Mouse (Mus musculus): ENCODE results near the gene Myf5.

The Myf5 gene

DNA sequence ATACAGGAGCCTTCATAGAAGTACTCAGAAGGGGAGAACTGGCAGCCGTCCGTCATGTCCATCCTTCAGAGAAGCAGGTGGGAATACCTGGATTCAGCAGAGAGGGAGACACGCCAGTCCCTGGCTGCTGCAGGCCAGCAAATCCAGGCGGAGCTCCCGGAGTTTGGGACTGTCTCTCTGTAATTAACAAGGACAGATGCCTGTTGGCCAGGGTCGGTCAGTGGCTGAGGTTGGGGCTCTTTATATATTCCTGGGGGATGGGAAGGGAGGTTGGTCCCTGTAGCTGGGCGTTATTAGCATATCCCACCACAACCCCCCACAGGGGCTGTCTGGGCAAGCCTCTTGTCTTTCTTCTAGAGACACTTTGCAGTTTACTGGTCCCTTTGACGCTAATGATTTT, at the start of gene Myf5:
Myf5 (minus strand) TSS at position 265 of the 400 bp plus-strand sequence.
- no peak for DNase-seq (ENCODE audit: low read depth)

GRCm38 (mm10) chr10:107528758-107529157, 42.8 kb upstream of the Myf5 start:
- DNase-seq (ENCODE audit: low read depth) = no peak

- no peak for DNase-seq (ENCODE audit: low read depth)
Observed at GRCm38 (mm10) chr10:107519216-107519615, 33.3 kb upstream of the Myf5 start.

GRCm38 (mm10) chr10:107516641-107517040, 30.7 kb upstream of the Myf5 start:
- no peak for DNase-seq (ENCODE audit: low read depth)

- DNase-seq (ENCODE audit: low read depth) = no peak
Observed at GRCm38 (mm10) chr10:107514735-107515134, 28.8 kb upstream of the Myf5 start.

DNA sequence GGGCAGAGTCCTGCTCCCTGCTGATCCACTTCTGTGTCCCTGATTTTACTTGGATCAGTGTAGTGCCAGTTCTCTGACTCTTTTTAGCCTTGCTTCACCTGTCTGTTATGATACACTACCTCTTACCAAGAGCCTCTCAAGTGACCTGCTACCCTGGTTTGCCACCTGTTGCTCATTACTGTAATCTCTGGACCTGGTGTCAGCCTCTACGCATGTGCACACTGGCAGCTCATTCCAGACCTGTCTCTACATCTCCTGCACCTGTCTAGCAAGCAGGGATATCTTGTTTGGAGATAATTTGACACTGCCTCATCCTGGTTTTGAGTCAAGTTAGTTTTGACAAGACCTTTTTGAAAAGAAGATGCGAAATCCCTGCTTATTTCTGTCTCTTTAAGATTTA, 20.5 kb upstream of the Myf5 start:
- no peak for DNase-seq (ENCODE audit: low read depth)

- no peak for DNase-seq (ENCODE audit: low read depth)
Observed at GRCm38 (mm10) chr10:107503430-107503829, 17.5 kb upstream of the Myf5 start.

DNA sequence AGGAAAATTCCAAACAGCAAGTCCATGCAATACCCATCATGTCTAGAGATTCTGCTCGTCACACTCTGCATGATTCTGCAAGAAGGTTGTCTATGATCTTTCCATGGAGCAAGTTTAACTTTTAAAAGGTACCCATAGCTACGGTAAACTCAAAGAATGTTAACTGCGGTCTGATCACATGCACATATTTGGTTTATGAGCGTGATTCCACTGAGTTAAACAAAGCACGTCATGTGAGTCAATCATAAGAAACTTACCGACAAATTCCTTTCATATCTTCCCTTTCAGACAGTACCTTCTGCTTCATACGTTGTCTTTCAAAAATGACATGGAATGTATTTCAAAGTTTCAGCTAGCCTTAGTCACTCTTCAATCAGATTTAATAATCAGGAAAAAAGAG, 16.3 kb upstream of the Myf5 start:
- no peak for DNase-seq (ENCODE audit: low read depth)

- no peak for DNase-seq (ENCODE audit: low read depth)
Observed at GRCm38 (mm10) chr10:107499656-107500055, 13.7 kb upstream of the Myf5 start.

GRCm38 (mm10) chr10:107496402-107496801, 10.5 kb upstream of the Myf5 start:
- no peak for DNase-seq (ENCODE audit: low read depth)

DNA sequence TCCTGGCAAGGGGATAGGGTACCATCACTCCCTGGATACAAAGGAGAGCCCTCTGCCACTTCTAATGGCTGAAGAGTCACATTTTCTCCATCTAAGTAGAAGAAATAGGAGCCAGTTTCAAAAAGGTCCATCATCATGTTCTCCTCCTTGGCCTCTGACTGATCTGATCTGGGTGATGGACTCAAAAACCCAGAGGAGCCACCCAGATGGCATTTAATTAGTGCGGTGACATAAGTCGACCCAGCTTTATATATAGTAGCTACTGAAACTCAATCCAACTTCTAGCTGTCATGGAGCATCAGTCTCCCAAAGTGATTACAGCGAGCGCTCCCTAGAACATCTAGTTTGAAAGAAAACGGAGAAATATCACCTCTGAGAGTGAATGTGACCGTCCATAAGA, 8.6 kb upstream of the Myf5 start, which contains the start of gene Myf6:
Myf6 (minus strand) TSS at position 170 of the 400 bp plus-strand sequence.
- DNase-seq (ENCODE audit: low read depth) = no peak

DNA sequence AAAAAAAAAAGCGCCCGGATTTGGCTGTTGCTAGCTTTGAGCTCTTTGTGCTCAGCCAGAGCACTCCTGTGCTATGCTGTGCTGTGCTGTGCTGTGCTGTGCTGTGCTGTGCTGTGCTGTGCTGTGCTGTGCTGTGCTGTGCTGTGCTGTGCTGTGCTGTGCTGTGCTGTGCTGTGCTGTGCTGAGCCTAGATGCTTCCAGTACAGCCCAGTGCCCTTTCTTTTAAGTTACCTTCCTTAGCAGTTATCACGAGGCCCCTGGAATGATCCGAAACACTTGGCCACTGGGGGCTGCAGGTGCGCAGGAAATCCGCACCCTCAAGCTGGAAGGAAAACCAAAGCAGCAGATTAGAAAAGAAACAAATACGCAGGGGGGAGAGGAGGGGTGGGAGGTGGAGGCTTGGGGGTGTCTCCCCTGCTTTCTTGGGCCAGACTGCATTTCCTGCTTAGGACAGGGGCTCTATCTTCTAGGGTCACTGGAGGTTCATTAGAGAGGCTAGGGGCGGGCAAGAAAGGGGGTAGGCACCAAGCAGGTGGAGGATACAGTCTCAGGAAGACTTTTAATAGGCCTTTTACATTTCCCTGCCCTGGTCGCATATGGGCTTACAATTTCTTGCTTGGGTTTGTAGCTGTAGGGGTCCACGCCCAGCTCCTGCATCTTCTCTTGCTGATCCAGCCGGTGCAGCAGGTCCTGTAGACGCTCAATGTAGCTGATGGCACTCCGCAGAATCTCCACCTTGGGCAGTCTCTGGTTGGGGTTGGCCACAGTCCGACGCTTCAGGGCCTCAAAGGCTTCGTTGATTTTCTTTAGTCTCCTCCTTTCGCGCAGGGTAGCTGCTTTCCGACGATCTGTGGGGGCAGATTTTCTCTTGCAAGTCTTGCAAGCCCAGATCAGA, 7.9 kb upstream of the Myf5 start:
- no peak for DNase-seq (ENCODE audit: low read depth)

GRCm38 (mm10) chr10:107492867-107493579, 7.1 kb upstream of the Myf5 start:
- DNase-seq (ENCODE audit: low read depth) = no peak

- no peak for DNase-seq (ENCODE audit: low read depth)
Observed at GRCm38 (mm10) chr10:107488654-107489315, 2.9 kb upstream of the Myf5 start.

DNA sequence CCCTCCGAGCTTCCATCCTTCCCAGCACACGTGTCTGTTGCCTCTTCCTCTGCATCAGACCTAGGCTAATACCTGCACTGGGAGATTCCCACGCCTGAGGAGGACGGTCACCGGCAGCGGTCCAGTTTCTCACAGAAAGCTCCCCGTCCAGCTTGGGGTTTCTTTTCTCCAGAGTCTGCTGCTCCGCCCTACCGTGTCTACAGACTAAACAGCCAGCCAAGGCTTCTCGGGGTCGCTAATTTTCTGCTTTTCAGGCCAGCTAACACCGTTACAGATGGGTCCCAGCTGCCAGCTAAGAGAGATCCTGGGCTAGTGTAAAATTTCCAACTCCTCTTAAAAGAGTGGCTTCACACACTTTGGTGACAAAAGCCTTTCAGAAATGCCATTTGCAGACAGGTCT, 836 bp upstream of the Myf5 start:
- no peak for DNase-seq (ENCODE audit: low read depth)

- DNase-seq (ENCODE audit: low read depth) = no peak
Observed at GRCm38 (mm10) chr10:107484050-107484449, 1.9 kb downstream of the Myf5 start.

DNA sequence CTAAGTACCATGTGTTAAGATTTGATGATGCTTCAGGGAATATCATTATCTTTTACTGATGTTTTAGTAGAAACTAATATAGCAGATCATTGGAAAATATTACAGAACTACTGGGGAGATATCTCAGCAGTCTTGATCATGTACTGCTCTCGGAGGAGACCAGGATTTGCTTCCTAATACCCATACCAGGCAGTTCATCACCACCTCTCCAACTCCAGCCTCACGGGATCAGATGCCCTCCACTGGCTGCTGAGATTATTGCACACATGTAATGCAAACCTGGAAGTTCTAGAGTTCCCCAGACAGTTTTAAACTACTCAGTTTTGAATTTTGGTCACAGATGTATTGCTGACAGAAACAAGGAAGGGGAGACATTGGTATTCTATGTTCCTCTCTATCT, 12.4 kb downstream of the Myf5 start:
- DNase-seq (ENCODE audit: low read depth) = no peak

GRCm38 (mm10) chr10:107471712-107472111, 14.2 kb downstream of the Myf5 start:
- DNase-seq (ENCODE audit: low read depth) = no peak

- no peak for DNase-seq (ENCODE audit: low read depth)
Observed at GRCm38 (mm10) chr10:107467819-107468218, 18.1 kb downstream of the Myf5 start.

- DNase-seq (ENCODE audit: low read depth) = no peak
Observed at GRCm38 (mm10) chr10:107449496-107450330, 36.2 kb downstream of the Myf5 start.

DNA sequence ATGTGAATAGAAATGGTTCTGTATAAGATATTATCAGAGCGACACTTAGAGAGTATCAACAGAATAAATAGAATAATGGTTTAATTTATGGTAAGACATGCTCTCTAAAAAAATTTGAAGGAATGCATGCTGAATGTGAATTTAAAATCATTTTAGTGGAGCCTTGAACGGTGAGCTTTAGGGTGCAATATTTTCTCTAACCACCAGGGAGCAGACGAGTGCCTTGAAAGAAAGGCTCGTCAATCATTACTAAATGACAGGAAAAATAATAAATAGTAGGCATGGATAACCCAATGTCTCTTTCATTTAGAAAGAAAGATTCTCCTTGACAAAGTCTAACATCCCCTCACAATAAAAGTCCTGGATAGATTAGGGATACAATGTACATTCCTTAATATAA, 43.2 kb downstream of the Myf5 start:
- DNase-seq (ENCODE audit: low read depth) = peak; percentile 42

DNA sequence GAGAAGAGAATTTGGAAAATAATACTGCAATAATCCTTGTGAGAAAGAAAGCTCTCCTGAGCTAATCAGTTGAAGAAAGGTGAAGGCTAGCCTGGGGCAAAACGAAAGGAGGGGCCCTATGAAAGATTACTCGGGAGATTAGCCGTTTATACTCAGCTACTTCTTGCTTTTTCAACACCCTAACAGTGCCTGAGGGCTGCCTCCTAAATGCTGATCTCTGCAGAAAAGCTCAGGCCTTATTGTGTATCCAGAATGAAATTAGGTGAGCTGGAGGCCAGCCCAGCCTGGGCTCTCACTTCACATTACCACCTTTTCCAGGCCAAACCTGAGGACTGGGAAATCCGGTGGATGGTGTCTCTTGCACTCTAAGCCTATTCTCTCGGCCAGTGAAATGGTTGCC, 49.0 kb downstream of the Myf5 start:
- DNase-seq (ENCODE audit: low read depth) = no peak
